Mouse (Mus musculus) frontal cortex, adult (tissue): ENCODE results near the gene D17H6S53E.
A peak's percentile ranks its signal among the peaks of the same experiment; 100 is the strongest.
"Not testable (repeated sequence)": the region's sequence is repeated elsewhere in the genome, so short reads cannot be mapped to it uniquely, and the experiment has no call there.

Source experiments
- ATAC-seq: cut with Nextera tagmentation; 2 replicates; pipeline ENCODE4 v1.9.2; 2017; ENCODE audit warnings: mild to moderate bottlenecking, moderate library complexity, mixed read lengths; ENCODE audit not compliant: low TSS enrichment

Gene D17H6S53E

DNA sequence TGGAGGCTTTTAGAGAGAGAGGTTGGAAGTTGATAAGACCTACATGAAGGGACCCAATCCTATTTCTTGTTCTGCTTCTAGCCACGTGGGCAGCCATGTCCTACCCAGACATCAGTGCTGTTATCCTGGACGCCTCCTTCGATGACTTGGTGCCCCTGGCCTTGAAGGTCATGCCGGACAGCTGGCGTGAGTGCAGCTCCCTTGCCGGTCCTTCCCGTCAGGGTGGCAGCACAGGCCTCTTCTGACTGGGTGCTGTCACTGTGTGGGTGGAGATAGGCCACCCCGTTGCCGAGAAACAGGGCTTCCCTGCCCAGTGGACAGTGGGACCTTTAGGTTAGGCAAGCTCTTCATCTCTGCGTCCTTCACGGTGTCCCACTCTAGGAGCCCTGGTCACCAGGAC is 25.0 kb upstream of the D17H6S53E start:
- no peak for ATAC-seq

DNA sequence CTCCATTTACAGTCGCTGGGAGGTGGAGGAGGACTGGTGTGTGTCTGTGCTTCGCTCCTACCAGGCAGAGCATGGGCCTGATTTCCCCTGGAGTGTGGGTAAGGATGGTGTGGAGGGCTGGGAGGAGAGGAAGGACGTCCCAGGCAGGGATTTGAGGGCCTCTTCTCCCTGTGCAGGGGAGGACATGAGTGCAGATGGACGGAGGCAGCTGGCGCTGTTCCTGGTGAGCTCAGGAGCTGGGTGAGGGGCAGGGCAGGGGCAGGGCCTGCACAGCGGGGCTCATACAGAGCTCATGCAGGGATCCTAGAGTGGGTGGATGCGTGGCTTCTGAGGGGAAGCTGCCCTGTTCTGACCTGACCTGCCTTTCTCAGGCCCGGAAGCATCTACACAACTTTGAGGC is 23.9 kb upstream of the D17H6S53E start:
- peak; percentile 35; the same call in 1 of the 2 replicates for ATAC-seq

DNA sequence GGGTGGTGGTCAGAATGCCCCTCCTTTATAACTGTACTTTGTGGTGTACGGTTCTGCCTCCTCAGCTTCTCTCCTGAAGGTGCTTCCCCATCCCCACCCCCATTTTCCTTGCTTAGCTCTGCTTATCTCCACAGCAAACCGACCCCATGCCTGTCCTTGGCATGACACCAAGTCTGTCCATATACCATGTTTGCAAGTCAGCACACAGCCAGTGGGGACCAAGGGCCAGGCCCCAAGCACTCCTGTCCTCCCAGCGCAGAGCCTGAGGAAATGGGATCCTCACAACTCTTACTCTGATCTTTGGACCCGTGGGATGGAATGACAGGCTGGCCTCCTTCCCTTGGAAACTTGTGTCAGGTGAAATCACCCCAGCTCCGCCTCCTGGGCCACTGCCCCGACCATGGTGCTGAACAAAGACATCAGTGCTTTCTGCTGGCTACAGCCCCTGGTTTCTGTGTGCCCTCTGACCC is 22.9 kb upstream of the D17H6S53E start:
- no peak for ATAC-seq

DNA sequence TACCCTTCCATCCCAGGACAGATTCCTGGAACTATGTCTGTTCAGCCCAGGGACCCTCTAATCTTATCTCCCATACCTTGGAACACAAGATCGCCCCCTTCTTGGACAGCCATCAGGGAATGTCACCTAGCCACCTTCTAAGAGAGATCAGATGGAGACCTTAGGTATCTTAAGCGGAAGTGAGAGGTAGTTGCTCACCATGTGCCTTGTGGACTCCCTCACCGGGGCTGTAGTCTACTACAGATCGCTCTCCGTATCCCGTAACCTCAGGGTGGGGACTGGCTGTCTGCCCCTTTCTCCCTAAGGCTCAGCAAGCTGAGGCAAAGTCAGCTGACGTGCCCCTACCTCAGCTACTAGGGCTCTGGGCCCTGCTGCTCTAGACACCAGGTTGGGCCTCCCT is 22.1 kb upstream of the D17H6S53E start:
- ATAC-seq = no peak

DNA sequence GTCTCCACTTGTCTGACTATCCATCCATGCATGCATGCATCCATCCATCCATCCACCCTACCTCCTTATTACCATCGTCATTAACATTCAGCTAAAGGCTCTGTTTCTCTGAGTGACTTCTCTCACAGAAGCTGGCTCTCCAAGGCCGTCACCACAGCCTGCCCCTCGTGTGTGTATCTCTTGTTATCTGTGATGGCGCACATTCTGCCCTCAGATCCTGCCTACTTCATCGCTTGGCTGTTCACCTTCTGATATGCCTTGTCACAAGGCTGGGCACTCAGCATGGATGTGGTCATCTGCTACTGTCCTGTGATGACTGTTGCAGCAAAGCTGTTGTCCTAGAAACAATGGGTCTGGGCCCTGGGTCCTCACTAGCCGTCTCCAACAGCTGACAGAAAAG is 21.4 kb upstream of the D17H6S53E start:
- ATAC-seq = no peak

DNA sequence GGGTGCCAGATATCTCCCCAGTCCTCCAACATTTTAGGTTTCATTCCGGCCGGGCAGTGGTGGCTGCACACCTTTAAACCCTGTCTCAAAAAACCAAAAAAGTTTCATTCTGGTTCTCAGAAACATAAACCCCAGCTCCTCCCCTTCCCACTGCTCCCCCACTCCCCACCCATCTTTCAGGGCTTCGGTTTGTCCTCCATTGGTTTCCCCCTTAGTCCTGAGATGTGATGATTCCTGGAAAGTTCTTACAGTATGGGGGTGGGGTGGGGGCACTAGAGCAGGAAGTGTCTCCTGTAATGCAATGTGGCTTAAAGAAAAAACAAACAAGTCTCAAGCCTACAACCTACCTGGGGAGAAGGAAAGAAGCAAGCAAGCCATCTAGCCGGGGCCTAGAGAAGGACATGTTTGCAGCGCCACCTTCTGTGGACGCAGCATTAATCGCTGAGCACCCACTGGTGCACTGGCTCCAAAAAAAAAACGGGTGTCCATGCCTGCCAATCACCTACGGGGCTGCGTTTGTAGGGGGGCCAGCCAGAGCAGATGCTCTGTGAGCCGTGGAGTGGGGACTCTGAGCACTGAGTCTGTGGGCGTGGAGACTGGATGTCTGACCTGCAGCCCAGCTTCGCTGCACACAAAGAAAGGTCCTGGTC is 20.3 kb upstream of the D17H6S53E start:
- peak; percentile 71; the same call in 1 of the 2 replicates for ATAC-seq

DNA sequence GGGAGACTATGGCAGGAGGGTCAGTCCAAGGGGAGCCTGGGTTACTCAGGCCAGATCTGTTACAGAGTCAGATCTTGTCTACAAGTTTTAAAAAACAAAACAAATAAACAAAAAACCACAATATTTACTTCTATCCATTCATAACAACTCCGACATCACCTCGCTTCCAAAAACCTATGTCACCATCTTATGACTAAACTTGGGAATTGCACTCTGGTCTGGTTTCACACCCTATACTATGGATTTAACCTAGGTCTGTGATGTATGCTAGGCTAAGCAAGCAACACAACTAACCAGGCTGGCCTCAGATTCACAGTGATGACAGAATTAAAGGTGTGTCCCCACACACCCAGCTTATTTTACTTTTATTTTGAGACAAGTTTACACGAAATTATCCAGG is 19.7 kb upstream of the D17H6S53E start:
- no peak for ATAC-seq

DNA sequence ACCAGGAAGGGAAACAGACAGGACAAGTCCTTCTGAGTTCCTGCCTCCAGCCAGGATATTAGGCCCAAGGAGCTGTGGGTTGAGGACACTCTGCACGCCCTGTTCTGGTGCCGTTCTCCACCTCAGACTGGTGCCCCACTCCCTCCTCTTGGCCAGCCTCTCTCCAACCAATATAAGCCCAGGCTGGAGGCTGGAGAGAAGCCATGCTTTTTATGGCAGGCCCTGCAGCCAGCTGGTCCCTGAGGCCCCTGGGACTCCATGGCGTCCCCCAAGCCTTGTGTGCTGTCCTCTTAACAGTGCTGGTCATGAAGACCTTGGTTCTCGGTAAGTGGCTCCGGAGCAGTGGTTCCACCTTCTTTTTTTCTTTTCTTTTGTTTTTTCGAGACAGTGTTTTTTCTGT is 18.1 kb upstream of the D17H6S53E start, which contains the start of gene Ly6g5c:
TSS of gene Ly6g5c (plus strand) at position 183 of the 400 bp plus-strand sequence.
- ATAC-seq = no peak

DNA sequence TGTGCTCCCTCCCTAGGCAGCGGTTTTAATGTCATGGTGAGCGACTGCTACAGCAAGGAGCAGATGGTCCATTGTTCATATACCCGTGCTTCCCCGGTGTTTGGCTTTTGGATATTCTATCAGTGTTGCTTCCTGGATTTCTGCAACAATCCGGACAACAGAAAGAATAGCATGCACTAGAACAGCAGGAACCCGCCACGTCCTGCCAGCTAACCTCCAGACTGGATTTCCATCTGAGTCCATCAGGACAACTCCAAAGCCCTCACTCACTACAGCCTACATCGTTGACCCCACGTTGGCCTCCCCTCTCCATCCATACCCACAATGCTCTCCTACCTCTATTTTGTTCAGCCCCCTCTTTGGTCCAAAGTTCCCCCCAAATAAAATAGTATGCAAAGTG is 14.4 kb upstream of the D17H6S53E start:
- ATAC-seq = no peak

DNA sequence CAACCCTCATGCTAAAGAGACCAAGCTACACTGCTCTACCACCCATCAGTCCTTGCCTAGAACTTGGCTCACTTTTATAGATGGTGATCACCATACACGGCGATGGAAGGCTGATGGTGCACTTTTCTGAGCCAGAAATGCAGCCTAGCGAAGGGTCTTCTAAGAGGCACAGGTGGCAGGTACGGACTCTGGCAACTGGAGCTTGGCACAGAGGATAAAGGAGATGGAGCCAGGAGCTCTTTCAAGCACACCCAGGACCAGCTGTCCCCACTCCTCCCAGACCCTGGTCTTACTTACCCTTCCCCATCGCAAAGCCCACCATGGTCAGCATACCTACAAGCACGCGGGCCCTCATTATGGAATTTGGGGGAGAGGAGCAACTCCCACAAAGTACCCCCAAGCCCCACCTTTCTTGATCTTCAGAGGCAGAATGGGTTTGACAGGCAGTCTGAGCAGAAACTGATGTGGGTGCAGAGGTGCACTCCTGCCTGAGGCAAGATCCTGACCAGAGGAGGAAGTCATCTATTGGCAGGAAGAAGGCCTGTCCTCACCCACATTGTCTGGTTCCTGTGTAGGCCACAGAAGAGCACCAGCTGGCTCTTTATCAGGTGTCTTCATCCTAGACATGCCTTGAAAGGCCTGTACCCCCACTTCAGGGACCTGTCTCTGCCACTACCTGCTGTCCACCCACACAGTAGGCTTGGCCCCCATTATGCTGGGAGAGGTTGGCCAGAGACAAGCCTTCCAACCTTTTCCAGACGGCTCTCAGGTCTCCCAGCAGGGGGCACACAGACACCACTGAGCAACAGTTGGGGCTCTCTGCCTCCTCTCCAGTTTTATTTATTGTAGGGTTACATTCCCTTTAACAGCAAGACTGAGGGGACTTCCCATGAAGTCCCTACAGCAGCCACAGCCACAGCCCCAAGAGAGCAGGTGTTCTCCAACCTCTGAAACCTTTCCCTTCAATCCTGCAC is 10.8 kb upstream of the D17H6S53E start, which contains the start of gene Ly6g5b:
TSS of gene Ly6g5b (minus strand) at position 383 of the 974 bp plus-strand sequence.
- ATAC-seq = no peak

DNA sequence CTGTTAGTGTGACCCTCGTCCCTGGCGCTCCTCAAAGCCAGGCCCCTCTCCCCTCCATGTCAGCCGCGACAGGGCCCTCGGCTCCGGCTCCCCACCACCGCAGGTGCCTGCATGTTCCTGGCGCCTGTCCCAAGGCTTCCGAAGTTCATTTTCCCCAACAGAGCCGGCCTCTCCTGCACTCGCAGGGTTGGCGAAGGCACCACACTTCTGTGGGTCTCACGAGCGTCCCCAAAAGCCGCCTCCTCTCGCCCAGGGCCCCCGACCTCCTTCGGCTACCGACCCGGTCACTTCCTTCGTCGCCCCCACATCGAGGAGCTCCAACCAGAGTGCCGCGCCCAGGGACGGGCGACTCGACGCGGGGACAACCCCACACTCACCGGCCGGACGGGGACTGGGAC is 5.4 kb upstream of the D17H6S53E start:
- ATAC-seq = no peak; the same call in 1 of the 2 replicates

DNA sequence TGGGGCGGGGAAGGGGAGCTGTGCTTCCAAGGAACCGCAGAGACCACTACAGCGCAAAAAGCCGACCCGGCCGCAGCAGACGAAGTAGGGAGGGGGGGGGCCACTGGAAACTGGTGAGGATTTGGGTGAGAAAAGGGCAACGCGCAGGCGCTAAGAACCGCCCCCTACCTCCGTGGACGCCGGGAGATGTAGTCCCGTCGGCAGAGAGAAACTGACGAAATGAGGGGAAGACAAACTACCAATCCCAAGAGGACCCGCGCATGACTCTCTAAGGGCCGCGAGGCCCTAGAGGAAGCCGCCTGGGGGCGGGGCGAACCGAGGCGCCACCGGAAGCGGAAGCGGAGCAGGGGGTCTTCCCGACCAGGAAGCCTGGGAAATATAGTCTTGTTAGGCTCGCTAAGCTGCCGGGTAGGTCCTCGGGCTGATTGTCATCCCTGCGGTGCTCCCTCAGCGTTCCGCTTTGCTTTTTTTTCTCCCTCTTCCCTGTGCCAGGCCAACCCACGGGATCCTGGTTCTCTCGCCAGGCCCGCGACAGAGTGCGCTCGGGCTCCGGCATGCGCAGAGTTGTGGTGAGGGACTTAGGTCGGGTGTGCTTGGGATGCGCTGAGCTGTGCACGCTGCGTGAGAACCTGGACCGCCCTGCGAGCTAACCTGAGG is 4.9 kb upstream of the D17H6S53E start, which contains the start of gene Gpank1:
TSS of gene Gpank1 (plus strand) at position 313 of the 657 bp plus-strand sequence.
- ATAC-seq = peak; percentile 89

DNA sequence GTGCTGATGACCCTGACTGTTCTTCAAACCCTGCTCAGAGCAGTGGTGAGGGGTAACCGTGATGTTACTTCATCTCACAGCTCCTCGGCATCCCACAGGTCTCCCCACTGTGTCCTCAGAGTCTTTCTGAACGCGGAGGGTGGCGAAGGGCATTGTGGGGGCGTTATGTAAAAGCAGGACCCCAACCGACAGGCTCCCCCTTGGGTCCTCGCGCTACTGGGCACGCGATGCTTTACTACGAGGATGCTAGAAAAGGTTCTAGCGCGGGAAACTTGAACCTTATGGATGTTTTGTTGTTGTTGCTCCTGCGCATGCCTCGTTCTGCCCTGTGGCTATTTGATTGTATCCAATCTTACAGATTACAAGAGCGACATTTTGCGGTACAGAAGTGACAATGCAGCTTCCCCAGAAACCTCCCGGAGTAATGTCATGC is 4.3 kb upstream of the D17H6S53E start, which contains the start of gene Csnk2b:
TSS of gene Csnk2b (minus strand) at position 183 of the 433 bp plus-strand sequence.
- peak; percentile 33; the same call in 1 of the 2 replicates for ATAC-seq

DNA sequence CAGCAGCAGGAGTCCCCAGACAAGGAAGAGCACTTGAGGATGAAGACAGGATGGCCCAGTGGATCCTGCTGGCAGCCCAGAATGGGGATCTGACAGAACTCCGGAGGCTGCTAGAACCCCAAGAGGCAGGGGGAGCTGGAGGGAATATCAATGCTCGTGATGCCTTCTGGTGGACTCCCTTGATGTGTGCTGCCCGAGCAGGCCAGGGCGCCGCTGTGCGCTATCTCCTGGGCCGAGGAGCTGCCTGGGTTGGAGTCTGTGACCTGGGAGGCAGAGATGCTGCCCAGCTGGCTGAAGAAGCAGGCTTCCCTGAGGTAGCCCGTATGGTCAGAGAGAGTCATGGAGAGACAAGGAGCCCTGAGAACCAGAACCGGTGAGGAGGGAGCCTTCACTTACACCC is 2.9 kb upstream of the D17H6S53E start:
- ATAC-seq = not testable (repeated sequence)

DNA sequence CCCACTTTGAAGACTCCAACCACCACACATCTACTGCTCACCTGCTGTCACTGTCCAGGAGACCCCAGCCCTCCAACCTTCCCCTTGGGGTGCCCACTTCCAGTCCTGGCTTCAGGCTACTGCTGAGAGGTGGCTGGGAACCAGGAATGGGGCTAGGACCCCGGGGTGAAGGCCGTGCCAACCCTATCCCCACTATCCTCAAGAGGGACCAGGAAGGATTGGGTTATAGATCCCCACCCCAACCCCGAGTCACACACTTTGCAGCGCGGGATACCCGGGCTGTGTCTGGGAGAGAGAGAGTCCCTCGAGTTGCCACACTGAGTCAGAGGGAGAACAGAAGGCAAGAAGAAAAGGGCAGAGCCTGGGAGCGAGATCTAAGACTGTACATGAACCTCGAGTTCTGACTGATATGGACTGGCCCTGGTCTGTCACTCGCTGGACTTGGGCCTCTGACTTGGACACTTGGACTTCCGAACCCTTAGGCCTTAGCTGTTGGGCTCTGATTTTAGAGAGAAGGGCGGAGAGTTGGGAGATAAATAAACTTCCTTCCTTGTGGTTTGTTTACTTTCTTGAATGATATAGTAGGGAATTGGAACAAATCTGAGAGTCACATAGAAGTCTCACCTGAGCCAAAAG is 1.8 kb upstream of the D17H6S53E start:
- not testable (repeated sequence) for ATAC-seq

DNA sequence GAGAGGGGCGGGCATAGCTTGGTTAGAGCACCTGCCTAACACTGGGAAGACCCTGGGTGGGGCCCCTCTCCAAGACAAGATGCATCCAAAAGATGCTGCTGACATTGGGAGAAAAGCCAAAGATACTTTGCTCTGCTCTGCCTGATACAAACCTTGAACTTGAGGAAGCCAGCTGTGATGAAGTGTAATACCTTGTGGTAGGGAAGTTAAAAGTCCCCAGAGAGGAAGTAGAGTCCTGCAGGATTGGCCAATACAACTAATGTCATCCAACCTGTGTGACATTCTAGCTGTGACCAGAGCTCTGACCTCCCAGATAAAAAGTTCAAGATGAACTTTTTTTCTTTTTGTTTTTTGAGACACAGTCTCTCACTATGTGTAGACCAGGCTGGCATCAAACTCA is 1.1 kb upstream of the D17H6S53E start:
- no peak for ATAC-seq

DNA sequence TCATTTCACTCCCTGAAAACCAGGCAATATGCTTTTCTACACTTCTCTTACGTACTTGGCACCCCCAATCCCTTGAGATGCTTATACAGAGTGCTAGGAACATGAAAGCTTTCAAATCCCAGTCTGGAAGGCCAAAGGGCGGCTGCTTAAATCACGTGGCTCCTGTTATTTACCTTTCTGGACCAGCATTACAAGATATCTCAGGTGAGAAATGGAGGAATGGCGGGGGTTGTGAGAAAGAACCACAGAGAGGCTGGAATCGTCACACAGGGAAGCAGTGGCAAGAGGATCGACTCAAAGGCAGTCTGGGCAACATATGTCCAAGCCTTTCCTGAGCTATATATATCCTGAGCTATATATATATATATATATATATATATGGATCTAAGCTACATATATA is 595 bp upstream of the D17H6S53E start:
- no peak for ATAC-seq

DNA sequence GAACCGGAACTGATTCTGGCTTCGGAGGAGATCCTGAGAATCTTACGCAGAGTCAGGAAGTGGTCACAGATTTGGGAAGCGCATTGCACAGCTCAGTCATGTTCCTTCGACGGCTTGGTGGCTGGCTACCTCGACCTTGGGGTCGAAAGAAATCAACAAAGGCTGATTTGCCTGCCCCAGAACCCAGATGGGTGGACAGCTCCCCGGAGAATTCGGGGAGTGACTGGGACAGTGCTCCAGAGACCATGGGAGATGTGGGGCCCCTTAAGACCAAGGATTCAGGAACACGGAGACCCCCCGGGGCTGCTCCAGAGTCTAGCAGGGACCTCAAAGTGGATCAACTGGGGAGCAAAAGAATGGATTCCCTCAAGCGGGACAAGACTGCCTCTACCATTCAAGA is 844 bp downstream of the D17H6S53E start:
- ATAC-seq = no peak

DNA sequence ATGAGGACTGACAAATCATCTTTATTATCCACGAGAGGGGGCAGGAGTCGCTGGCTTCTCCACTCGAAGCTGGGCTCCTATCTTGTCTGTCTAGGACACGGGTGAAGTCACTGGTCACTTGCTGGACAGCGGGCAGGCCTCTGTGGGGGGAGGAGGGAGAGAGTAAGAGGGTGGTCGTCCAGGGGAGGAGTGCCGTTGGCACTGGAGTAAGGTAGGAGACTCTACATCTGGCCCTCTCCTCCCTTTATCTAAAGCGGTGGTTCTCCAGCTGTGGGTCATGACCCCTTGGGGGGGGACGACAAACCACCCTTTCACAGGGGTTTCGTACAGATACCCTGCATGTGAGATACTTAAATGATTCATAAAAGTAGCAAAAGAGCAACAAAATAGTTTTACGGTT is 2.8 kb downstream of the D17H6S53E start:
- no peak for ATAC-seq

DNA sequence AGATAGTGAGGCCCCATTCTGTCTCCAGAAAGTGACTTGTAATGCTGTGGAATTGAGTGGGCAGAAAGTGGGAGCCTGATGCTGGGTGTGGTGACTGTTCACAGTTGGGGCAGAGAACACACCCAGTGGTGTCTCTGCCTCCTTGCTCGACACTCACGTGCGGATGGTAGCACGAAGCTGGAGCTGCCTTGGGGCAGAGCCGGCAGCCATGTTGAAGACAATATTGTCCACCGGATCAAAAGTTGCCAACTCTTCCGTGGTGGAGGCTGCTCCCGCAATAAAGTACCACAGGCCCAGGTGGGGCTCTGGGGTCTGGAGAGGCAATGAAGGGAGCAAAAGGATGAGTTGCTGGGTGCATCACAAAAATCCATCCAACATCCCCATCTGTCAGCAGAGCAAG is 4.9 kb downstream of the D17H6S53E start:
- ATAC-seq = no peak

DNA sequence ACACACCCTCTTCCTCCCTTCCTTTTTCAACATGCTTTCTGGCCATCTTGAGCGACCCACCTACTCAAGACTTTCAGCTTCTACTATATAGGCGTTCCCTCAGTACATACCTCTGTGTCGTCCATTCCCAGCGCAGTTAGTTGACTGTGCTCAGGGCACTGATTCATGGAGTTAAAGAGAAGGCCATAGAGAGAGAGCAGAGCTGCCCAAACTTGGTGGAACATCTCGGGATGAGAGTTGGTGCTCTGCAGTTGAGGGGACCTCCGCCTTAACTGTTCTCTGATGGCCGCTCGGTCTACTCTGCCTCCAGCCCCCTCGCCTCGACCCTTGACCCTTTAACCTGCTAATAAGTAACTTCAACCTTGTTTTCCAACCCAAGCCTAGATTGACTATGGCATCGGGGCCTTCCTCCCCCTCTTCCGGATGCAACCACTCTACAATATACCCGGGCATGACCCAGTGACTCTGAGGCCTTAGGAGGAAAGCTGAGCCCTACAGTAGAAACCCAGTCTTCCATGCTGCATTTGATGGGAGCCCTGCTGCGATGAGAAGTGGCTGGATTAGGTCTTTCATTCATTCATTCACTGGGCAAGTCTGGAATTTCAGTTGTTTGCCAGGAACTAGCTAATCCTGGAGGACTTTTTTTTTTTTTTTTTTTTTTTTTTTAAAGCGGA is 5.5 kb downstream of the D17H6S53E start, which contains the start of gene Apom:
TSS of gene Apom (minus strand) at position 551 of the 674 bp plus-strand sequence.
- no peak for ATAC-seq
